Mouse (Mus musculus): Measurements from ENCODE around the gene Map2k1.

- TF ChIP-seq POLR2A (IDR thresholded peaks at IDR 0.05; ENCODE audit: borderline replicate concordance, insufficient read depth, low read length): no peak
- TF ChIP-seq CTCF (IDR thresholded peaks at IDR 0.05; ENCODE audit: borderline replicate concordance, insufficient read depth, low read depth, low read length): no peak
Measured at GRCm38 (mm10) chr9:64250111-64250730, 3.2 kb downstream of the Map2k1 start.
